Mouse (Mus musculus) adrenal gland, adult 18-20 months (tissue): ENCODE results near the gene Ppm1b. TPM values are rescaled to one million over a fixed set of nuclear protein-coding genes. Genes with fewer than 3 reads are reported as not detected.
"Not testable (repeated sequence)": the region's sequence is repeated elsewhere in the genome, so short reads cannot be mapped to it uniquely, and the experiment has no call there.

Source experiments
- DNase-seq, 2 experiments: peaks; one replicate each; pipeline ENCODE4 v3.0.0; 2021 to 2022; ENCODE audit warnings: low spot score in 2 of 2
- long read RNA-seq, 2 experiments: library from polyadenylated mRNA; stranded (forward); transcript quantifications; one replicate each; pipeline ENCODE4 v2.0.0; 2021
- total RNA-seq, 2 experiments: library from RNA; stranded (reverse); gene quantifications; 1 replicate in 1 of 2; 2 replicates in 1 of 2; pipeline ENCODE4 v1.2.3; 2021

Ppm1b gene
- total RNA-seq = 100 to 1,000 TPM; 114 to 143 TPM
- long read RNA-seq, experiment 1, transcript Ppm1b-202 (6 exons, 3,323 nt) = major isoform, 79 of 129 reads
- long read RNA-seq, experiment 1, transcript Ppm1b-201 (6 exons, 2,670 nt) = minor isoform, 38 of 129 reads
- long read RNA-seq, experiment 1, partial matches to known transcripts = 1 of 129 reads
- long read RNA-seq, experiment 1, other reads (novel, unspliced or antisense) = 7 of 129 reads
- long read RNA-seq, experiment 2, transcript Ppm1b-201 (6 exons, 2,670 nt) = minor isoform, 101 of 315 reads
- long read RNA-seq, experiment 2, transcript Ppm1b-205 (6 exons, 1,290 nt) = minor isoform, 19 of 315 reads
- long read RNA-seq, experiment 2, transcript Ppm1b-202 (6 exons, 3,323 nt) = major isoform, 153 of 315 reads
- long read RNA-seq, experiment 2, partial matches to known transcripts = 9 of 315 reads
- long read RNA-seq, experiment 2, other reads (novel, unspliced or antisense) = 33 of 315 reads

DNA sequence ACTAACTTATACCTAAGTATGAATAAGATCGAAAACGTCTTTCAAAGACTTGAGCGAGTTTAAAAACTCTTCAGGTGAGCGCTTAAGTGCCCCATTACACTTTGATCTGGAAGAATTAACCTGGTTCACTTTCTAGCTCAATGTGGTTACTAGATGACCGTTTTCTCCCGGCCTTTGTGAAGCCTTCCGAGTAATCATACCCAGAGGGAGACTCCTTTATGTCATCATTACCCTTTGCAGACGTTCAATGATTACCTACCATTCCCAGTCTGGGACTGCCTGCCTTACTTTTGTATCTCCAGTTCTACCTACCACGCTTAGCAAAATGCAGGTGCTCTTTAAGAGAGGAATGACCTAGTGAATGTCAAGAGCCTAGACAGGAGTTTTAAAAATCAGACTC, at the start of gene Ppm1b:
Gene Ppm1b, plus strand, starts transcription at position 301 of the 400 bp plus-strand sequence.
- no peak for DNase-seq

DNA sequence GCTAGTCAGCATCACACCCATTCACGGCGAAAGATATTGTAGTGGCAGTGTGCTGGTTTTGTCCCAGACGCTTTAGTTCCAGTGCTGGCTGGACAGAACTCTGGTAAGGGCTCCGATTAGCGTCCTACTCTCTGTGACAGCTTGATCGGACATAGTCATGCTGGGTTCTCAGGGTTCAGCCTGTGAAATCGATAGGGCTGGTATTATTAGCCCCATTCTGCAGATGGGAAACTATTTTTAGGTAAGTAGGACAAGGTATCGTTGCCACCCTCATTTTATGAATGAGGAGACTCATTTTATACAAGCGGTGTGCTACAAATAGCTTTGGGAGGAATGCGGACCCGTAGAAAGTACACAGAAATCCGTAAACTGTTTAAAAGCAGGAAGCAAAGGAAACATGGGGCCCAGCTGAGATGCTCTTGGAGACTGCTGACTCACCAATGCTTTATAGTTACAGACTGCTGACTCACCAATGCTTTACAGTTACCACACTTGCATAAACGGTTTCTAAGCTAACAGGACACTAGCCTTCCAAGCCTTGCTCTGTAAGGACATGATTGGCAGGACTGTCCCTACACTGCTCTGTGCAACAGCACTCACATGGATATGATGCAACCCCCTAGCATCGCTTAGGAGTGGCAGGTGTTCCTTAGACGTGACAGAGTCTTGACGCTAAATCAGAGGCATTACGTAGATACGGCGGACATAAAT, 34.7 kb upstream of the Ppm1b start:
- no peak for DNase-seq

- no peak for DNase-seq
Measured at GRCm38 (mm10) chr17:84924779-84925178, 31.8 kb upstream of the Ppm1b start.

GRCm38 (mm10) chr17:84926233-84926632, 30.3 kb upstream of the Ppm1b start:
- DNase-seq = no peak

- no peak for DNase-seq
Measured at GRCm38 (mm10) chr17:84927580-84927979, 29.0 kb upstream of the Ppm1b start.

- no peak for DNase-seq
Measured at GRCm38 (mm10) chr17:84932943-84933342, 23.6 kb upstream of the Ppm1b start.

- DNase-seq = no peak
Measured at GRCm38 (mm10) chr17:84933968-84934367, 22.6 kb upstream of the Ppm1b start.

GRCm38 (mm10) chr17:84935620-84936019, 20.9 kb upstream of the Ppm1b start:
- DNase-seq = not testable (repeated sequence)

DNA sequence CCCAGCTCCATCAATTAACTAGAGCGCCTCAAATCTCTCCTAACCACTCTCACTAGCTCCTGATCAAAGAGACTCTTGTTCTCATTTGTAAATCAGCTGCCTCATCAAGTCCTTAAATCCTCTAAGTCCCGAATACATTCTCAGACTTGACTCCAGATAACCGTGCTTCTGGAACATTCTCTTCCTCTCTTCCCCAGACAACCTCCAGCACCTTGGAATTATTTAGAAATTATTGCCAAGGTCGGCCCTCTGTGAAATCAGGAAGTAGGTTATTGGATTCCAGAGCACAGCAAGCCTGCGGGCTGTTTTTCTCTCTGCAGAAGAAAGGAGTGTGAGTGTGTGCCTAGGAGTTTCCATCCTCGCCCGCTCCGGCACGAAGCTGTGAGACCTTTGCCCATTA, 20.2 kb upstream of the Ppm1b start:
- DNase-seq = no peak

GRCm38 (mm10) chr17:84936809-84937208, 19.7 kb upstream of the Ppm1b start:
- no peak for DNase-seq

DNA sequence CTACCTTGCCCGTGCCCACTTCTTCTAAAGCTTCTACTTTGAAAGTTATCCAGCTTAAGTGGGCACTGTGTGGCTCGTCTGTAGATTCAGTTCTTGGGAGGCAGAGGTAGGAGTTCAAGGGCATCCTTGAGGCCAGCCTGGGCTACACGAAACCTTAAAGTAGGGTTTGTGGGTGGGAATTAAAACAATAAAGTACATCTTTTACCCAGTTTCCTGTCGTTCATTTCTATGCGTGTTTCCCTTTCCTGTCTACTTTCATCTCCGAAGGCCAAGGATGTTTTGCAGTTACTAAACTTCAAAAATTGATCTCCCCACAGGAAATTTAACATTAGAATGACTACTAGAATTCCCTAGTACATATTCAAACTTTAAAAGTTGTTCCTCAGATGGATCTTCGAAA, 19.3 kb upstream of the Ppm1b start:
- no peak for DNase-seq

DNA sequence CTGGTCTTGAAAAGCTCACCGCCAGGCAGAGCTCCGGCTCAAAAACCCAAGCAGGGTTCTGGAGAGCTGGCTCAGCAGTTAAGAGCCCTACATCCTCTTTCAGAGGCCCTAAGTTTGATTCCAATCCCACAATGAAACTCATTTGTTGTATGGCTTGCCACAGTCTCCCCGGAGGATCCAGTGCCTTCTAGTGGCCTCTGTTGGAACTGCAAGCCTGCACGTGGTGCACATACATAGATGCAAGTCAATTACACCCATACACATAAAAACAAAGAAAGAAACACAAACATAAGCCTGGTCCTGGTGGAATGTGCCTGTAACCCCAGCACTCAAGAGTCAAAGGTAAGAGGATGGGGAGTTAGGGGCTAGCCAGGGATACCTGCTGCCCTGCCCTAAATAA, 18.3 kb upstream of the Ppm1b start:
- no peak for DNase-seq

DNA sequence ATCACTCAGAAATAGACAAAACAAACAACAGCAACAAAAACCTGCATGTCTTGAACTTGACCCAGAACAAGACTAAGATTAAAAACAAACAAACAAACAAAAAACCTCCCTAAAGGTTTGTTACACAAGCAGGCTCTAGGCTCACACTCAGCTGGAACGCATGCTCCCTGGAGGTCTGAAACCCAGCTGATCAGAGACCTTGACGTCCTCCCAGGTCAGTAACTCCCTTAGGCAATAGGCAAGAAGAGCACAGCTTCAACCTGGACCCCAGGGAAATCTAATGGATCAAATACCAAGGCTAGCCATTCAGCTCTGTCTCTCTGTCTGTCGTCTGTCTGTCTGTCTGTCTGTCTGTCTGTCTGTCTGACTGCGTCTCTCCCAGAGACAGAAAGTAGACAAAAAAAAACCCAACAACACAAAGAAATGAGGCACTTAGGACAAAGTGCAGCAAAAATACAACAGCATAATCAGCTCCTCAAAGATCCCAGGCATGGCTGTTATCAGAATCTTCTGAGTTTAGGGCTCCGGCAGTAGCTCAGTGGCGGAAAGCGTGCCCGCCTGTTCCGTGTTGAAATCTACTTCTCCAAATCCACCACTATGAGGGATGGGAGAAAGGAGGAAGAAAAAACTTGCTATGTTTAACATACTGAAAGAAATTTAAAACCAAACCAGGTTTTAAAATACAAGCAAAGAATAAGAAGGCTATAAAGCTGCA, 16.4 kb upstream of the Ppm1b start:
- DNase-seq = no peak

- no peak for DNase-seq
Measured at GRCm38 (mm10) chr17:84941291-84941868, 15.2 kb upstream of the Ppm1b start.

DNA sequence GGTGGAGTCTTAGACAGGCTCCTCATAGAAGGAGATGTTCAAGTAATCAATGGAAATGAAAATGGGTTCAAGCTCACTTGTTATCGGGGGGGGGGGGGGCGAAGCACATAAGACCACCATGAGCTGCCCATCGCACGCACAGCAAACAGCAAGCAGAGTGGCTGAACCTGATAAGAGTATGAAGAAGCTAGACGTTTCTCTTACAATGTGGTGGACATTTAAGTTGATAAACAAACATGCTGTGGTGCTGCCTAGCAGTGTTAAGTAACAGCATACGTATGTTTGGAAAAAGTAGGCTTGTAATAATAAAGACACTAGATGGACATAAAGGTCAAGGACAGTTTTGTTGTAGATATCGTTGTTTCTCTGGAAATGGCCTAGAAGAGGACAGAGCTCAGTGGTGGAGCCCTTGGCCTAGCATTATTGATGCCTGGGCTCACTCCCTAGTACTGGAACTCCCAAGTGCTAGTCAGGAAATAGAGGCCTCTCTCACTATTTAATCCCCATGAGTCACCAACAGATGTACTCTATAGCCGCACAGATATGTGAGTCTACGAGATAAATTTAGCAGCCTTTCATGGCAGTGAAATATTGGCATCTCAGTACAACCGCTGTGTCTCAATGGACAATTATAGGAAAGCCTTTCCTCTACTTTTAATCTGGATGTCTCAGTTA, 14.0 kb upstream of the Ppm1b start:
- no peak for DNase-seq

GRCm38 (mm10) chr17:84943033-84943393, 13.5 kb upstream of the Ppm1b start:
- no peak for DNase-seq

DNA sequence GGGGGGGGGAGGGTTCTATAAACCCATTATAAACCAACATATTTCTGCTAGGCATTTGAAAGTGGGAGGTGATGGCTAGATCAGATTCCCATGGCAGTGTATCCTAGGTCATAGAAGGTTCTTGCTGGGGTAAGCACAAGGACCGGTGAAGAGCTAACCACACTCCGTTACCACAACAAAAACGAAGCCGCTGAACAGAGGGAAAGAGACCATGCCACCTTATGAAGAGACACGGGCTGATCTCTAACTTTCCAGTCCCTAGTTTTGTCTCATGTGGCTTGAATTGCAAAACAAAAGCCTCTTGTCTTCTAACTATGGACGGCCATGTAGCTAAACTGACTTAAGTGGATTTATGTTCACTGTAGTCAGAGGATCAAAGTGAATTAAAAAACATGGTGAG, 12.2 kb upstream of the Ppm1b start:
- DNase-seq = no peak

GRCm38 (mm10) chr17:84952521-84952920, 4.0 kb upstream of the Ppm1b start:
- no peak for DNase-seq

GRCm38 (mm10) chr17:84953776-84954175, 2.8 kb upstream of the Ppm1b start:
- no peak for DNase-seq

DNA sequence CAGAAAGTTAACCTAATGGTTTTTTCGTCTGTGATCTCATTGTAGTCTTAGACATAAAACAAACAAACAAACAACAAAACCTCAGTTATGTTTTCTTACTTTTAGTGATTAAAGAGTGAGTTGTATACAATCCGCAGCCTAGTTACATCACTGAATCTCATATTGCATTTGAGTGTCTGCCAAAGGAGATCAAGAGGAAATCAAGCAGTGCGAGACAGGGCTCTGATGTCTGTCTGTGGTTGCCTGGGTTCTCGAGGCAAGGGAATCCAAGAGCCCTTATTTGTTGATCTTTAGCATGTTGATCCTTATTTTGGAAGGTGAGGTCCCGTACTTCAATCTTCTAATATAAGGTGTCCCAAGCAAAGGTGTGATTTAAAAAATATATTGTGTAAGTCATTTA, 1.7 kb upstream of the Ppm1b start:
- no peak for DNase-seq

GRCm38 (mm10) chr17:84956931-84957486, 468 bp downstream of the Ppm1b start:
- DNase-seq = peak; percentile 69 to 75
